Mouse (Mus musculus): ENCODE results near the gene Ptprg.

Ptprg gene

GRCm38 (mm10) chr14:11683386-11684081, 130.2 kb downstream of the Ptprg start:
- in situ Hi-C loops (cut with MboI, MseI), result no loop called here

- in situ Hi-C loops (cut with MboI, MseI), result no loop called here
These were observed 130.8 kb downstream of the Ptprg start for GRCm38 (mm10) chr14:11684104-11684503.

GRCm38 (mm10) chr14:11687541-11687940, 134.2 kb downstream of the Ptprg start:
- in situ Hi-C loops (cut with MboI, MseI), result no loop called here

- in situ Hi-C loops (cut with MboI, MseI), result no loop called here
These were observed 134.8 kb downstream of the Ptprg start for GRCm38 (mm10) chr14:11688142-11688541.

GRCm38 (mm10) chr14:11690066-11690465, 136.7 kb downstream of the Ptprg start:
- in situ Hi-C loops (cut with MboI, MseI), result no loop called here

GRCm38 (mm10) chr14:11691531-11691930, 138.2 kb downstream of the Ptprg start:
- in situ Hi-C loops (cut with MboI, MseI), result no loop called here

- in situ Hi-C loops (cut with MboI, MseI), result no loop called here
These were observed 145.5 kb downstream of the Ptprg start for GRCm38 (mm10) chr14:11698880-11699279.

- in situ Hi-C loops (cut with MboI, MseI), result no loop called here
These were observed 146.3 kb downstream of the Ptprg start for GRCm38 (mm10) chr14:11699654-11700053.

- in situ Hi-C loops (cut with MboI, MseI), result no loop called here
These were observed 148.4 kb downstream of the Ptprg start for GRCm38 (mm10) chr14:11701516-11702249.

GRCm38 (mm10) chr14:11702770-11703477, 149.6 kb downstream of the Ptprg start:
- in situ Hi-C loops (cut with MboI, MseI), result no loop called here

- in situ Hi-C loops (cut with MboI, MseI), result no loop called here
These were observed 151.5 kb downstream of the Ptprg start for GRCm38 (mm10) chr14:11704871-11705270.

- in situ Hi-C loops (cut with MboI, MseI), result no loop called here
These were observed 156.0 kb downstream of the Ptprg start for GRCm38 (mm10) chr14:11709352-11709751.

GRCm38 (mm10) chr14:11709798-11710197, 156.5 kb downstream of the Ptprg start:
- in situ Hi-C loops (cut with MboI, MseI), result no loop called here

- in situ Hi-C loops (cut with MboI, MseI), result no loop called here
These were observed 157.2 kb downstream of the Ptprg start for GRCm38 (mm10) chr14:11710410-11711122.

- in situ Hi-C loops (cut with MboI, MseI), result no loop called here
These were observed 158.8 kb downstream of the Ptprg start for GRCm38 (mm10) chr14:11712146-11712545.

- in situ Hi-C loops (cut with MboI, MseI), result no loop called here
These were observed 162.9 kb downstream of the Ptprg start for GRCm38 (mm10) chr14:11716230-11716629.

- in situ Hi-C loops (cut with MboI, MseI), result no loop called here
These were observed 164.9 kb downstream of the Ptprg start for GRCm38 (mm10) chr14:11718201-11718600.

GRCm38 (mm10) chr14:11719259-11719658, 165.9 kb downstream of the Ptprg start:
- in situ Hi-C loops (cut with MboI, MseI), result no loop called here

- in situ Hi-C loops (cut with MboI, MseI), result no loop called here
These were observed 168.8 kb downstream of the Ptprg start for GRCm38 (mm10) chr14:11722101-11722500.

GRCm38 (mm10) chr14:11723876-11724275, 170.5 kb downstream of the Ptprg start:
- in situ Hi-C loops (cut with MboI, MseI), result no loop called here

- in situ Hi-C loops (cut with MboI, MseI), result no loop called here
These were observed 178.0 kb downstream of the Ptprg start for GRCm38 (mm10) chr14:11731223-11731920.
